Mouse (Mus musculus): ENCODE results near the gene Dact1.

GRCm38 (mm10) chr12:71362425-71362824 lies 52.7 kb downstream of the Dact1 start:
- TF ChIP-seq CTCF (IDR thresholded peaks at IDR 0.05; ENCODE audit: low read depth, low read length) (no peak), POLR2AphosphoS5 (IDR thresholded peaks at IDR 0.05; ENCODE audit: insufficient replicate concordance, low read depth, low read length) (no peak), GATA1 (IDR thresholded peaks at IDR 0.05; ENCODE audit: borderline replicate concordance, low read length) (no peak), GATA2 (IDR thresholded peaks at IDR 0.05; ENCODE audit: borderline replicate concordance, low read depth, low read length) (no peak)
